In the genomic region with DNA sequence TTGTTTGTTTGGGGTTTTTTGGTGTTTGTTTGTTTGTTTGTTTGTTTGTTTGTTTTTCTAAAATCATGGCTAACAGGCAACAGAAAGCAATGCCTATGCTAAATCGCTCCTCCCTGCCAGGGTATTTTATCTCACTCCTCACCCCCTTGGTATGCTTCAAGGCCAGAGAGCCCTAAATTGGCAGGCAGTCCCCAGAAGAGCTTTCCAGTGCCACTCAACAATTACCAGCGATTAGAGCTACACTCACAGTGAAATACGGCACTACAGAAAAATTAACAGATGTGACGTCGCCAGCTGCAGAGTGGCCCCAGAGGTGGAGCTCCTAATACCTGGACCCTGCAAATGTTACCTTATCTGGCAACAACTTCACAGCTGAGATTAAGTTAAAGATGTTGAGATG, we compare ENCODE assay signal across 10 mouse cellular contexts.
"Had no signal": no experiment of that assay in that cellular context is flagged by ENCODE, and none has a peak within 500 bp of the region (broad histone marks: within the 10 kb centered on the region; RNA-seq: fewer than 3 reads in every experiment).

No protein-coding gene starts in this region.

- ATAC-seq: intestine, embryonic 16.5 days had no signal

- DNase-seq: kidney, adult 2 months; kidney, postnatal 14 days; lung, embryonic 14.5 days; midbrain, embryonic 14.5 days; retina, postnatal 1 day; right cerebral cortex, postnatal 4 days; spleen, adult 18-20 months; thymus, adult 18-20 months; thymus, postnatal 25 days had no signal
